Mouse (Mus musculus) 3T3-L1 (cell line): ENCODE results near the gene Shpk.

Source experiments
- DNase-seq: peaks from one replicate; pipeline ENCODE4 v3.0.0-alpha.2; 2015; ENCODE audit warnings: low read depth, low spot score

The Shpk gene

GRCm38 (mm10) chr11:73199879-73200278 is 619 bp downstream of the Shpk start:
- no peak for DNase-seq

- DNase-seq, result peak; percentile 63
Observed at GRCm38 (mm10) chr11:73201021-73201420, 1.8 kb downstream of the Shpk start.

- peak; percentile 36 for DNase-seq
Observed at GRCm38 (mm10) chr11:73201597-73201996, 2.3 kb downstream of the Shpk start.

GRCm38 (mm10) chr11:73203895-73204294 is 4.6 kb downstream of the Shpk start:
- no peak for DNase-seq

GRCm38 (mm10) chr11:73205194-73205593 is 5.9 kb downstream of the Shpk start:
- DNase-seq, result no peak

GRCm38 (mm10) chr11:73207621-73208020 is 8.4 kb downstream of the Shpk start:
- peak; percentile 20 for DNase-seq

GRCm38 (mm10) chr11:73213956-73214355 is 14.7 kb downstream of the Shpk start:
- DNase-seq, result no peak

- DNase-seq, result no peak
Observed at GRCm38 (mm10) chr11:73219671-73220070, 20.4 kb downstream of the Shpk start.

GRCm38 (mm10) chr11:73220651-73221050 is 21.4 kb downstream of the Shpk start:
- DNase-seq, result peak; percentile 65

GRCm38 (mm10) chr11:73222846-73223245 is 23.6 kb downstream of the Shpk start:
- no peak for DNase-seq

GRCm38 (mm10) chr11:73223966-73224365 is 24.7 kb downstream of the Shpk start:
- peak; percentile 63 for DNase-seq

GRCm38 (mm10) chr11:73225856-73226255 is 26.6 kb downstream of the Shpk start:
- no peak for DNase-seq

- DNase-seq, result no peak
Observed at GRCm38 (mm10) chr11:73228881-73229280, 29.6 kb downstream of the Shpk start.

GRCm38 (mm10) chr11:73230081-73230480 is 30.8 kb downstream of the Shpk start:
- DNase-seq, result no peak

GRCm38 (mm10) chr11:73232513-73232912 is 33.3 kb downstream of the Shpk start:
- DNase-seq, result no peak

- DNase-seq, result no peak
Observed at GRCm38 (mm10) chr11:73233992-73234391, 34.7 kb downstream of the Shpk start, which contains the start of gene Trpv1. Trpv1 (plus strand) TSS chr11:73234292.

- DNase-seq, result peak; percentile 79
Observed at GRCm38 (mm10) chr11:73235990-73236701, 36.9 kb downstream of the Shpk start.

GRCm38 (mm10) chr11:73236731-73237130 is 37.5 kb downstream of the Shpk start:
- peak; percentile 12 for DNase-seq

GRCm38 (mm10) chr11:73242199-73242598 is 42.9 kb downstream of the Shpk start:
- DNase-seq, result no peak

GRCm38 (mm10) chr11:73242777-73243176 is 43.5 kb downstream of the Shpk start:
- DNase-seq, result no peak

- DNase-seq, result no peak
Observed at GRCm38 (mm10) chr11:73257362-73257945, 58.2 kb downstream of the Shpk start.

- DNase-seq, result no peak
Observed at GRCm38 (mm10) chr11:73258664-73259063, 59.4 kb downstream of the Shpk start.

GRCm38 (mm10) chr11:73260457-73260856 is 61.2 kb downstream of the Shpk start:
- DNase-seq, result no peak
